Mouse (Mus musculus) cortical plate, adult 2 months (tissue): ENCODE results near the gene Lamtor1.

Experiments used
- CTCF ChIP-seq: fragments of 200-500 bp; IDR thresholded peaks from 2 replicates; pipeline ENCODE4 v1.5.1; 2011; ENCODE audit warnings: mild to moderate bottlenecking, control low read depth, low read length; ENCODE audit not compliant: insufficient read depth; ENCODE audit errors: extremely low read depth
- POLR2A ChIP-seq: fragments of 200-500 bp; IDR thresholded peaks from 2 replicates; pipeline ENCODE4 v1.6.1; 2011; ENCODE audit warnings: mild to moderate bottlenecking, low read length, control low read depth; ENCODE audit not compliant: insufficient read depth; ENCODE audit errors: extremely low read depth

DNA sequence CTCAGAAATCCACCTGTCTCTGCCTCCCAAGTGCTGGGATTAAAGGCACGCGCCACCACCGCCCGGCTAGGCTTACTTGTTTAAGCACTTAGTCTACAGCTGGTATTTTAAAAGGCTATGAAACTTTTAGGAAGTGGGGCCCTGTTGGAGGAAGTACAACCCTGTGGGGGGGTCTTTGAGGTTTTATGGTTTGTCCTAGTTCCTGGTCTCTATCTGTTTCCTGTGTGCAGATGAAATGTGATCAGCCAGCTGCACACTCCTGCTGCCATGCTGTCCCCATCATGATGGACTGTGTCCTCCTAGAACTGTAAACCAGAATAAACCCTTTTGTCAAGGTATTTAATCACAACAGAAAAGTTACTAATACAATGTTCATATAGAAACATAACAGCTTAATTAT is 21.5 kb upstream of the Lamtor1 start:
- TF ChIP-seq CTCF: no peak
- no peak for TF ChIP-seq POLR2A
